Mouse (Mus musculus): Measurements from ENCODE around the gene Hmox2. TPM values are rescaled to one million over a fixed set of nuclear protein-coding genes. Genes with fewer than 3 reads are reported as not detected.
"Not testable (repeated sequence)": the region's sequence is repeated elsewhere in the genome, so short reads cannot be mapped to it uniquely, and the experiment has no call there.

Hmox2 gene
- polyA plus RNA-seq, 1 experiment from 2014 or later, result 111 TPM

DNA sequence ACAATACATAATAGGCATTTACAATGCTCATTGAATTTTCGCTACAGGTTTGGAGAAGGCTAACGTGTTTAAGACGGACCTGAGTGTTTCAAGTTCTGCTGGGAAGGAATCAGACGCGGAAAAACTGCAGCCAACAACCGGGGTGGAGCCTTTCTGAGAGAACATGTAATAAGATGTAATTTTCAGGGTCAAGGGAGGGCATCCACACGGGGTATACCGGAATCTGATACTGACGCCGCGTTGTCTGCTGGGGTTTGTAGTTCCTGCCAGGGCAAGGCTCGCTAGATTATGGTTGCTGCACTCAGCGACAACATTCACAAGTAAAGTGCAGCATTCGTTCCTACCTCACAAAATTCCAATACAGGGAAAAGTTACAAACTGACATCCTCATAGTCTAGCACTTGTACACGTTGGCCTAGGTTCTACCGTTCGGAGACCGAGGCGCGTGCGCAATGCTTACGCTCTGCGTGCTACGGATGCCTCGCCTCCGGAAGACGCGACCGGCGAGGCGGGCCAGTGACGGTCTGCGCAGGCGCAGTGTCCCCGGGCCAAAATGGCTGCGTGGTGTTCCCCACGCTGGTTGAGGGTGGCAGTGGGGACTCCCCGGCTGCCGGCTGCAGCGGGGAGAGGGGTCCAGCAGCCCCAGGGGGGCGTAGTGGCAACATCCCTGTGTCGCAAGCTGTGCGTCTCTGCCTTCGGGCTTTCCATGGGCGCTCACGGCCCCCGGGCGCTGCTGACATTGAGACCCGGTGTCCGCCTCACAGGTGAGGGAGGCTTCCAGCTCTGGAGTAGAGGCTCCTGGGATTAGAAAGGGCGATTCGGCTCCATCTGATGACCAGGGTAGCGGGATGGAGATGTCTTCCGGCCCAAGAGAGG is 42.3 kb upstream of the Hmox2 start:
- H3K9ac ChIP-seq (ENCODE audit: low read length), result peak overlapping the region; percentile 90
- peak overlapping the region; percentile 95 for H3K4me2 ChIP-seq (ENCODE audit: low read length)
- no peaks in the 10 kb centered on the region for H3K9me3 ChIP-seq (replicated peaks; ENCODE audit: control insufficient read depth, low read length)
- DNase-seq (ENCODE audit: low spot score) (peak; percentile 97), ATAC-seq (peak; percentile 90)
- H3K27ac ChIP-seq (ENCODE audit: low read depth, low read length), result peak overlapping the region; percentile 59; the same call in 1 of the 2 replicates
- under 1% methylated on average over 54 of the region's 54 CpGs for WGBS
- peak overlapping the region; percentile 93 for H3K4me3 ChIP-seq (ENCODE audit: low read depth, low read length)
- peaks cover 18% of the 10 kb centered on the region; the same call in 1 of the 2 replicates for H3K36me3 ChIP-seq (ENCODE audit: control insufficient read depth, insufficient read depth, low read length)
- peaks cover 9% of the 10 kb centered on the region; the same call in 1 of the 2 replicates for H3K4me1 ChIP-seq (ENCODE audit: control insufficient read depth, insufficient read depth, low read length)
- no peaks in the 10 kb centered on the region for H3K27me3 ChIP-seq (replicated peaks; ENCODE audit: control insufficient read depth, insufficient read depth, low read length)

DNA sequence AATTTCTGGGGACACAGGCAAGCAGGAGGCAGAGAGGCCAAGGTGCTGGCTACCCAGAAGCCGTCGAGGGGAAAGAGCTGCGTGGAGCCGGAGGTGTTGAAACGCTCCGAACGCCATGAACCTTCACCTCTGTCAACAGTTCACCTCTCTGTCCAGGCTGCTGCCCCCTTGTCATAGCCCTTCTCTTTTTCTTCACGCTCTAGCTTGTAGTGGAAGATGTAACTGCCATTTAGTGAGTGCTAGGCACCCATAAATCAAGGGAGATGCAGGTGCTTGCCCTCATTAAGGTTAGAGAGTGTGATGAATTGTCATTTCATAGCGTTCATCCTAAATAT is 41.7 kb upstream of the Hmox2 start:
- DNase-seq (ENCODE audit: low spot score) (no peak), ATAC-seq (no peak)
- peak overlapping the region; percentile 93 for H3K4me3 ChIP-seq (ENCODE audit: low read depth, low read length)
- H3K9ac ChIP-seq (ENCODE audit: low read length), result peak overlapping the region; percentile 90
- H3K27me3 ChIP-seq (replicated peaks; ENCODE audit: control insufficient read depth, insufficient read depth, low read length), result no peaks in the 10 kb centered on the region
- H3K36me3 ChIP-seq (ENCODE audit: control insufficient read depth, insufficient read depth, low read length), result peaks cover 24% of the 10 kb centered on the region
- H3K4me1 ChIP-seq (ENCODE audit: control insufficient read depth, insufficient read depth, low read length), result 0 out of 2 replicates have a peak, but pooled peaks cover 6% of the 10 kb centered on the region
- H3K9me3 ChIP-seq (replicated peaks; ENCODE audit: control insufficient read depth, low read length), result no peaks in the 10 kb centered on the region
- WGBS, result 2% methylated on average over 9 of the region's 9 CpGs
- peak overlapping the region; percentile 59; the same call in 1 of the 2 replicates for H3K27ac ChIP-seq (ENCODE audit: low read depth, low read length)
- H3K4me2 ChIP-seq (ENCODE audit: low read length), result peak overlapping the region; percentile 95

DNA sequence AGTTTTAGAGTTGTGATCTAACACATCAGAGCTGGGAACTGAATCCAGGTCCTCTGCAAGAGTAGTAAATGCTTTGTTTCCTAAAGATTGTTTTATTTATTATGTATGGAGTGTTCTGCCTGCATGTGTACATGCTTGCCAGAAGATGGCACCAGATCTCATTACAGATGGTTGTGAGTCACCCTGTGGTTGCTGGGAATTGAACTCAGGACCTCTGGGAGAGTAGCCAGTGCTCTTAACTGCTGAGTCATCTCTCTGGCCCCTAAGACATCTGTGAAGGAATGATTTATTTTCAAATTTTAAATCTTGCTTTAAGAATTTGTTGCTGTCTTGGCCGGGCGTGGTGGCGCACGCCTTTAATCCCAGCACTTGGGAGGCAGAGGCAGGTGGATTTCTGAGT is 36.8 kb upstream of the Hmox2 start:
- ATAC-seq; H3K4me1 ChIP-seq (ENCODE audit: control insufficient read depth, insufficient read depth, low read length); H3K9ac ChIP-seq (ENCODE audit: low read length); H3K4me2 ChIP-seq (ENCODE audit: low read length); H3K27me3 ChIP-seq (replicated peaks; ENCODE audit: control insufficient read depth, insufficient read depth, low read length); H3K27ac ChIP-seq (ENCODE audit: low read depth, low read length); H3K9me3 ChIP-seq (replicated peaks; ENCODE audit: control insufficient read depth, low read length); DNase-seq (ENCODE audit: low spot score); H3K4me3 ChIP-seq (ENCODE audit: low read depth, low read length): not testable (repeated sequence)
- peaks cover 73% of the 10 kb centered on the region for H3K36me3 ChIP-seq (ENCODE audit: control insufficient read depth, insufficient read depth, low read length)
- 98% methylated on average over 4 of the region's 4 CpGs for WGBS

DNA sequence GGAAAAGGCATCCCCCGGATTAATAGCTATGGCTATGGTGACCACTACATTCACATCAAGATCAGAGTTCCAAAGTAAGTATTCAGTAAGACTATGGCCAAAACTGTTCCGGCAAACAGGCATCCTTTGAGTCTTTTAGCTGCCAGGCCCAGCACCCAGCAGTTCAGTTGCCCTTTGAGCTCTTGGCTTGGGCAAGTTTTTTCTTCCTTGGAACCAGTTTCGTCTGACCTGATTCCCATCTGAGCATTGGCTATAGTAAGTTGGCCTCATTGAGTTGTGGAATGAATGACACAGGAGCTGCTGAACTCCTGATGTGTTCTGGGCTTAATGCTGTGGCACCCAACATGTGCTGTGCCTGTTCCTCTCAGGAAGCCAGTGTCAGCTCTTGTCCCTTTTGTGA is 24.9 kb upstream of the Hmox2 start:
- Histone ChIP-seq H3K4me1 (ENCODE audit: control insufficient read depth, insufficient read depth, low read length) (no peaks in the 10 kb centered on the region), H3K27ac (ENCODE audit: low read depth, low read length) (no peak overlapping the region), H3K9ac (ENCODE audit: low read length) (no peak overlapping the region), H3K27me3 (replicated peaks; ENCODE audit: control insufficient read depth, insufficient read depth, low read length) (no peaks in the 10 kb centered on the region), H3K36me3 (ENCODE audit: control insufficient read depth, insufficient read depth, low read length) (peaks cover 96% of the 10 kb centered on the region), H3K9me3 (replicated peaks; ENCODE audit: control insufficient read depth, low read length) (no peaks in the 10 kb centered on the region), H3K4me3 (ENCODE audit: low read depth, low read length) (no peak overlapping the region), H3K4me2 (ENCODE audit: low read length) (no peak overlapping the region)
- 94% methylated on average over 3 of the region's 3 CpGs for whole genome bisulfite sequencing
- ATAC-seq (no peak), DNase-seq (ENCODE audit: low spot score) (no peak)

DNA sequence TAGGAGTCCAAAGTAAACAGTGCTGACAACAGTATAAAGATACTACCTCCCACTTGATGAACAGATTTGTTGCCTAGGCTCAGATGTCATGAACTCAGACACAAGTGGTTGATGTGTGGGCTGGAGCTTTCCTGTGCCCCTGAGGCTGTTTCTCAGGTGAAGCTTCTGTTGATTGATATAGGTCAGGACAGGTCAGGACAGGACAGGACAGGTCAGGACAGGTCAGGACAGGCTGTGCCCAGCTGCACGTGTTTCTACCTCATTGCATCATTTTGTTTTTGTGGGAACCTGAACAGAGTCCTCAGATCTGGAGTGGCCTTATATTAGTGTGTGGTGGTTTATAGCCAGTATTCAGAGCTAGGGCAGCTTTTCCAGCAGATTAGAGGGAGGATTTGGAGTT is 23.5 kb upstream of the Hmox2 start:
- DNase-seq (ENCODE audit: low spot score) (no peak), ATAC-seq (no peak)
- H3K9ac ChIP-seq (ENCODE audit: low read length), result no peak overlapping the region
- no peak overlapping the region for H3K4me3 ChIP-seq (ENCODE audit: low read depth, low read length)
- H3K4me1 ChIP-seq (ENCODE audit: control insufficient read depth, insufficient read depth, low read length), result no peaks in the 10 kb centered on the region
- peaks cover 97% of the 10 kb centered on the region for H3K36me3 ChIP-seq (ENCODE audit: control insufficient read depth, insufficient read depth, low read length)
- WGBS, result 77% methylated on average over 1 of the region's 1 CpGs
- no peaks in the 10 kb centered on the region for H3K9me3 ChIP-seq (replicated peaks; ENCODE audit: control insufficient read depth, low read length)
- no peak overlapping the region for H3K27ac ChIP-seq (ENCODE audit: low read depth, low read length)
- no peak overlapping the region for H3K4me2 ChIP-seq (ENCODE audit: low read length)
- no peaks in the 10 kb centered on the region for H3K27me3 ChIP-seq (replicated peaks; ENCODE audit: control insufficient read depth, insufficient read depth, low read length)

DNA sequence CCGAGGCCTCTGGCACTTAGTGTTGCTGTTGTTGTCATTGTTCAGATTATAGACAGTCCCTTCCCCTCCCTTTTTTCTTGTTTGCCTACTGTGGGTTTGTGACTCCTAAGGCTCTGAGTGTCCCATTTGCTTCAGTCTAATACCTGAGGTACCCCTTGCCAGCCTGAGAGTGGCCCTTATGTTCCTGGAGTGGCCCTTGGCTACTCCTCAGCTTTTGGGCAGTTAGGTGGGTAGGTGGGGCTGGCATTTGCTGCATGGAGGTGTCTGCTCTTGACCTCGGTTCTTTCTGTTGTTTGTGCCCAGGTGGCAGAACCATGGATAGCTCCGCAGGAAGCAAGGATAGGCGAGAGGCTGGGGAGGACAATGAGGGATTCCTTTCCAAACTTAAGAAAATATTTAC is 20.6 kb upstream of the Hmox2 start:
- Histone ChIP-seq H3K36me3 (ENCODE audit: control insufficient read depth, insufficient read depth, low read length) (peaks cover 92% of the 10 kb centered on the region), H3K9me3 (replicated peaks; ENCODE audit: control insufficient read depth, low read length) (no peaks in the 10 kb centered on the region), H3K4me3 (ENCODE audit: low read depth, low read length) (no peak overlapping the region), H3K27ac (ENCODE audit: low read depth, low read length) (no peak overlapping the region), H3K9ac (ENCODE audit: low read length) (no peak overlapping the region), H3K4me1 (ENCODE audit: control insufficient read depth, insufficient read depth, low read length) (no peaks in the 10 kb centered on the region), H3K4me2 (ENCODE audit: low read length) (no peak overlapping the region), H3K27me3 (replicated peaks; ENCODE audit: control insufficient read depth, insufficient read depth, low read length) (no peaks in the 10 kb centered on the region)
- 75% methylated on average over 4 of the region's 4 CpGs for WGBS
- ATAC-seq (no peak), DNase-seq (ENCODE audit: low spot score) (no peak)

DNA sequence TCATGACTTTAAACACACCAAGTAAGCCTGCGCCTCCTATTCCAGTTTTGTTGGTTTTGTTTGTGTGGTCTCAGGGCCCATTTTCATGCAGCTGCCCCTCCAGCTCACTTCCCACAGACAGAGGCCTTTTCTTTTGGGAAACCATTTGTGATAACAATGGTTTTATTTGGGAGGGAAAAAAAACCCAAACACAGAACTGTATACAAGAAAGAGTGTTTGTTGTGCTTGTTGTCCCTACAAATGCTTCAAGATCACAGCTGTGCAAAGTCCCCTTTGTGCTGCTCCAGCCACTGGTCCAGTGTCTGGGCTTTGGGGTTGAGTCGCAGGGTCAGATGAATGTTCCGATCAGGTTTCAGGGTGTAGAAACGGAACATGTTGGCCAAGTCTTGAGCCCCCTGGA is 15.0 kb upstream of the Hmox2 start:
- ATAC-seq (no peak), DNase-seq (ENCODE audit: low spot score) (no peak)
- H3K27ac ChIP-seq (ENCODE audit: low read depth, low read length), result no peak overlapping the region
- H3K9ac ChIP-seq (ENCODE audit: low read length), result no peak overlapping the region
- no peaks in the 10 kb centered on the region for H3K4me1 ChIP-seq (ENCODE audit: control insufficient read depth, insufficient read depth, low read length)
- H3K27me3 ChIP-seq (replicated peaks; ENCODE audit: control insufficient read depth, insufficient read depth, low read length), result no peaks in the 10 kb centered on the region
- H3K4me3 ChIP-seq (ENCODE audit: low read depth, low read length), result no peak overlapping the region
- peaks cover 92% of the 10 kb centered on the region for H3K36me3 ChIP-seq (ENCODE audit: control insufficient read depth, insufficient read depth, low read length)
- no peak overlapping the region for H3K4me2 ChIP-seq (ENCODE audit: low read length)
- no peaks in the 10 kb centered on the region for H3K9me3 ChIP-seq (replicated peaks; ENCODE audit: control insufficient read depth, low read length)
- WGBS, result 94% methylated on average over 4 of the region's 4 CpGs

DNA sequence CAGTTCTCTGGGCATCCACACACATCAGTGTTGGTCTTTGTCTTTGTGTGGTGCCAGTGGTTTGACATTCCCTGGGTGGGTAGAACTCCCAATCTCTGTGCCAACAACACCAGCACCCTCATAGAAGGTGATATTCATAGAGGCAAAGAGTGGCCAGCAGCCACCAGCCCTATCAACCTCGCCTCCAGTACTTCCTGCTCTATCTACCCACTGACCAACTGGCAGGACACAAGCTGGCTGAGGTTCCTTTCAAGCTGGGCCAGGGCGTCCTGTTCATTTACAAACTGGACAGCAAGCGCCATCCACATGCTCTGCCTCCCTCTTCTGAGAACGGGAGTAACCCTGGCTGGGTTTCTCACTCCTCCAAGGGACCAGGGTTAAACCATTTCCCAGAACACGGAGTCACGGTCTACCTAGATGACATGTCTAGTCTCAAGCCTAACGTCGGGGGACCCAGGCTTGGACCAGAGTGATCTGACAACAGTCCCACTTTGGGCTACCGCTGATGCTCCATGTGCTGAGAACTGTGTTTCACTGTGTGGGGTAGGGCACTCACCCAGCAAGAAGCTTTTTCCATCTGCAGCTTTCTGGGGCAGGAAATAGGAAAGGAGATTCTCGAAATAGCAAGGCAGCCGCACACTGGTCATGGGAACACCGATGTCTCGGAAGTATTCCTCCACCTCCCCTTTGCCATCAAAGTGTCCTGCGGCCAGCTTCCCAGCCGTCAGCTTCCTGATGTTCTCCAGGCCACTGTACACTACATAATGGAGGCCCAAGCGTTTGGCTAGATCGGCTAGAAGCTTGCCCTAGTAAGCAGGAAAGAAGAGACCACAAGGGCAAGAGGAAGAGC is 12.1 kb upstream of the Hmox2 start:
- Histone ChIP-seq H3K27ac (ENCODE audit: low read depth, low read length) (no peak overlapping the region), H3K9ac (ENCODE audit: low read length) (no peak overlapping the region), H3K4me3 (ENCODE audit: low read depth, low read length) (no peak overlapping the region), H3K27me3 (replicated peaks; ENCODE audit: control insufficient read depth, insufficient read depth, low read length) (no peaks in the 10 kb centered on the region), H3K4me2 (ENCODE audit: low read length) (no peak overlapping the region), H3K9me3 (replicated peaks; ENCODE audit: control insufficient read depth, low read length) (no peaks in the 10 kb centered on the region), H3K4me1 (ENCODE audit: control insufficient read depth, insufficient read depth, low read length) (0 out of 2 replicates have a peak, but pooled peaks cover 2% of the 10 kb centered on the region), H3K36me3 (ENCODE audit: control insufficient read depth, insufficient read depth, low read length) (peaks cover 69% of the 10 kb centered on the region)
- 94% methylated on average over 17 of the region's 17 CpGs for WGBS
- no peak for DNase-seq (ENCODE audit: low spot score)
- no peak for ATAC-seq
